Mouse (Mus musculus): ENCODE measurements around the gene Dock1. TPM values are rescaled to one million over a fixed set of nuclear protein-coding genes. Genes with fewer than 3 reads are reported as not detected.

The Dock1 gene
- polyA plus RNA-seq, 1 experiment: 54.8 TPM

DNA sequence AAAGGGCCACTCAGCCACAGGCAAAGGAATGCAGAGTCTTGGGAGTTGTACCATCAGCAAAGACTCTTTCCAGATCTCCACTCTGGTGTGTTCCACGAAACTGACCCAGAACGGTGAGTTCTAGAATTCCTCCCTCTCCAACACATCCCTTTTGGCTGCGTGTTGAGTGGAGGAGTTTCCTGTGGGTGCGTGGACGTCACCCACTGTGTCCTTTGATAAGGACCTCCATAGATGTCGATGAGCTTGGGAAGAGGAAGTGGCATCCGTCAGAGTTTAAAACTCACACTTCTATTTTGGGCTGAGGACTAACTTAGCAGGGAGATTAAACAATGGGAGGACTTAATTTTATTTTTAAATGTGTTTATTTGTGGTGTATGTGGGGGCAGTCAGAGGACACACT lies 101.9 kb downstream of the Dock1 start:
- Histone ChIP-seq H3K9me3 (replicated peaks; ENCODE audit: control insufficient read depth, insufficient read depth, low read length, poor library complexity, severe bottlenecking) (no peaks in the 10 kb centered on the region), H3K4me3 (ENCODE audit: low read depth, low read length) (no peak overlapping the region), H3K27ac (ENCODE audit: insufficient read depth, low read length) (no peak overlapping the region), H3K9ac (ENCODE audit: low read depth, poor library complexity, severe bottlenecking) (no peak overlapping the region), H3K27me3 (ENCODE audit: control insufficient read depth, insufficient read depth, low read length, poor library complexity, severe bottlenecking) (no peaks in the 10 kb centered on the region), H3K36me3 (ENCODE audit: control insufficient read depth, insufficient read depth, low read length, poor library complexity, severe bottlenecking) (peaks cover 2% of the 10 kb centered on the region), H3K4me1 (ENCODE audit: control insufficient read depth, insufficient read depth, low read length) (peaks cover 9% of the 10 kb centered on the region)
- no peak for TF ChIP-seq EP300 (IDR thresholded peaks at IDR 0.05; ENCODE audit: insufficient read depth, low read depth, low read length)
- no peak for TF ChIP-seq POLR2A (IDR thresholded peaks at IDR 0.05; ENCODE audit: insufficient read depth, low read length)
- no peak for TF ChIP-seq CTCF (IDR thresholded peaks at IDR 0.05; ENCODE audit: low read depth, low read length)

DNA sequence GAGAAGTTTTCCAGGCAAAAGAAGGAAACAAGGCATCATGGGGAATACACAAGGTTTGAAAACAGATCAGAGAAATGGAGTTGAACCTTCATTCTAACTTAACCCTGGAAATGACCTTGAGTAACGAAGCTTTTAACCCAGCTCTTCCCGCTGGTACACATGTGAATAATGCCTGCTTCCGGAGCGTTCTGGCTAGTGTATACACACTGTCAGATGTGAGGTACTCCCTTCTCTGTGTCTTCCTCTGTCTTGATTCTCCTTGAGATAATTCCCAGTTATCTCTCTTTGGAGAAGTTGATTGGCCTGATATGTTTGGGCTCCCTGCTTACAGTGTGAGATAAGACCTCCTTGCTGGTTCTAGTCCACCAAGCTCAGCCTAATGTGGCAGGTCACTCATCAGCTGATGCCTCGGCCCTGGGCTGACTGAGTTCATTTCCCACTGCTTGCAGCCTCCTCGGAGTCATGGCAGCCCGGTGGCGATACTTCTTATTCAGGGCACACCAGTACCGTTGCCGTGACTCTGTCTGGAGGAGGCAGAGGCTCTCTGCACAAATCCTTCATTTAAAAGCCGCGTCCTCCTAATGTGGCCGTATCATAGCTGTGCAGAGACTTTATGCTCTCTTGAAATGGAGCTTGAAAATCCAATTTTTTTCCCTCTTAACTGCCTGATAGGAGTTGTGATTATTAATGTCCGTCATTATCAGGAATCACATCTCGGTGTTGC lies 102.6 kb downstream of the Dock1 start:
- H3K36me3 ChIP-seq (ENCODE audit: control insufficient read depth, insufficient read depth, low read length, poor library complexity, severe bottlenecking): peaks cover 2% of the 10 kb centered on the region
- H3K9me3 ChIP-seq (replicated peaks; ENCODE audit: control insufficient read depth, insufficient read depth, low read length, poor library complexity, severe bottlenecking): no peaks in the 10 kb centered on the region

GRCm38 (mm10) chr7:134773761-134774415 lies 103.4 kb downstream of the Dock1 start:
- H3K4me1 ChIP-seq (ENCODE audit: control insufficient read depth, insufficient read depth, low read length): peaks cover 9% of the 10 kb centered on the region
- no peak overlapping the region for H3K9ac ChIP-seq (ENCODE audit: low read depth, poor library complexity, severe bottlenecking)
- H3K27ac ChIP-seq (ENCODE audit: insufficient read depth, low read length): no peak overlapping the region
- H3K4me3 ChIP-seq (ENCODE audit: low read depth, low read length): no peak overlapping the region
- TF ChIP-seq CTCF (IDR thresholded peaks at IDR 0.05; ENCODE audit: low read depth, low read length) (no peak), EP300 (IDR thresholded peaks at IDR 0.05; ENCODE audit: insufficient read depth, low read depth, low read length) (no peak), POLR2A (IDR thresholded peaks at IDR 0.05; ENCODE audit: insufficient read depth, low read length) (no peak)
- no peaks in the 10 kb centered on the region for H3K9me3 ChIP-seq (replicated peaks; ENCODE audit: control insufficient read depth, insufficient read depth, low read length, poor library complexity, severe bottlenecking)
- H3K36me3 ChIP-seq (ENCODE audit: control insufficient read depth, insufficient read depth, low read length, poor library complexity, severe bottlenecking): peaks cover 2% of the 10 kb centered on the region
- H3K27me3 ChIP-seq (ENCODE audit: control insufficient read depth, insufficient read depth, low read length, poor library complexity, severe bottlenecking): no peaks in the 10 kb centered on the region

More for the DNA sequence above, 102.6 kb downstream of the Dock1 start:
- Histone ChIP-seq H3K4me3 (ENCODE audit: low read depth, low read length) (no peak overlapping the region), H3K27ac (ENCODE audit: insufficient read depth, low read length) (no peak overlapping the region), H3K27me3 (ENCODE audit: control insufficient read depth, insufficient read depth, low read length, poor library complexity, severe bottlenecking) (no peaks in the 10 kb centered on the region), H3K9ac (ENCODE audit: low read depth, poor library complexity, severe bottlenecking) (no peak overlapping the region), H3K4me1 (ENCODE audit: control insufficient read depth, insufficient read depth, low read length) (peaks cover 9% of the 10 kb centered on the region)
- no peak for TF ChIP-seq EP300 (IDR thresholded peaks at IDR 0.05; ENCODE audit: insufficient read depth, low read depth, low read length)
- no peak for TF ChIP-seq CTCF (IDR thresholded peaks at IDR 0.05; ENCODE audit: low read depth, low read length)
- TF ChIP-seq POLR2A (IDR thresholded peaks at IDR 0.05; ENCODE audit: insufficient read depth, low read length): no peak

DNA sequence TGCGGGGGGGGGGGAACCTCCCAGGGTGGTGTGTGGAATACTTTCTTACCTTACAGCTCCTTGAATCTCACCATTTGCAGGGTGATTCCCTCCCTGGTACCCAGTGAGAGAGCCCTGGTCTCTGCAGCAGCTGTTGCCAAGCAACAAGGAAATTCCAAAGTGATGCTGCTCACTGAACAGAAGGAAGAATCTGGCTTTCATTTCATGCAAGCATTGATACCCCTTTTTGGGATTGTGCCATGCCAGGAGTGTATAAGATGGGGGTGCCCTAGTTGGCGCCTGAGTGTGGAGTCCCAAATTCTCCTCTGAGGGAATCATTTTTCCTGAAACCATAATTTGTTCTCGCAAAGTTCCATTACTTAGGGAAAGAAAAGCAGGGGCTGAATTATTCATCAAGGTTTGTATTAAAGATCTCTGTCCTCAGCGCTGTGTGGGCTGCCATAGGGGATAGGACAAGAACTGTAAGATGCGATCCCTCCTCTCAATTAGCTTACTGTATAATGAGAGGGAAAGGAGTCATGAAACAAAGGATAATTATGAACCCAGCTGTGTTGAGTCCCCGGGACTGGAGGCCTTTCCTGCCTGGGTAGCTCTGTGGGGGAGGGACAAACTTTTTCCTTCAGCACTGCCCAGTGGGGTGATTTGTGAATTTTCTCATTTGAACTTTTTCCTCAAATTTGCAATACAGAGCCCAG lies 104.2 kb downstream of the Dock1 start:
- Histone ChIP-seq H3K9ac (ENCODE audit: low read depth, poor library complexity, severe bottlenecking) (no peak overlapping the region), H3K9me3 (replicated peaks; ENCODE audit: control insufficient read depth, insufficient read depth, low read length, poor library complexity, severe bottlenecking) (no peaks in the 10 kb centered on the region), H3K36me3 (ENCODE audit: control insufficient read depth, insufficient read depth, low read length, poor library complexity, severe bottlenecking) (peaks cover 2% of the 10 kb centered on the region), H3K4me3 (ENCODE audit: low read depth, low read length) (no peak overlapping the region), H3K4me1 (ENCODE audit: control insufficient read depth, insufficient read depth, low read length) (peaks cover 9% of the 10 kb centered on the region), H3K27me3 (ENCODE audit: control insufficient read depth, insufficient read depth, low read length, poor library complexity, severe bottlenecking) (no peaks in the 10 kb centered on the region), H3K27ac (ENCODE audit: insufficient read depth, low read length) (no peak overlapping the region)
- TF ChIP-seq POLR2A (IDR thresholded peaks at IDR 0.05; ENCODE audit: insufficient read depth, low read length) (no peak), EP300 (IDR thresholded peaks at IDR 0.05; ENCODE audit: insufficient read depth, low read depth, low read length) (no peak), CTCF (IDR thresholded peaks at IDR 0.05; ENCODE audit: low read depth, low read length) (no peak)

GRCm38 (mm10) chr7:134775671-134776070 lies 105.2 kb downstream of the Dock1 start:
- no peak overlapping the region for H3K4me3 ChIP-seq (ENCODE audit: low read depth, low read length)
- TF ChIP-seq CTCF (IDR thresholded peaks at IDR 0.05; ENCODE audit: low read depth, low read length) (no peak), POLR2A (IDR thresholded peaks at IDR 0.05; ENCODE audit: insufficient read depth, low read length) (no peak), EP300 (IDR thresholded peaks at IDR 0.05; ENCODE audit: insufficient read depth, low read depth, low read length) (no peak)
- peaks cover 2% of the 10 kb centered on the region for H3K36me3 ChIP-seq (ENCODE audit: control insufficient read depth, insufficient read depth, low read length, poor library complexity, severe bottlenecking)
- H3K9ac ChIP-seq (ENCODE audit: low read depth, poor library complexity, severe bottlenecking): no peak overlapping the region
- no peak overlapping the region for H3K27ac ChIP-seq (ENCODE audit: insufficient read depth, low read length)
- no peaks in the 10 kb centered on the region for H3K9me3 ChIP-seq (replicated peaks; ENCODE audit: control insufficient read depth, insufficient read depth, low read length, poor library complexity, severe bottlenecking)
- H3K27me3 ChIP-seq (ENCODE audit: control insufficient read depth, insufficient read depth, low read length, poor library complexity, severe bottlenecking): no peaks in the 10 kb centered on the region
- H3K4me1 ChIP-seq (ENCODE audit: control insufficient read depth, insufficient read depth, low read length): peaks cover 9% of the 10 kb centered on the region
